Mouse (Mus musculus) kidney, adult 2 months (tissue): ENCODE measurements around the gene Spcs2.

Source experiments
- CTCF ChIP-seq: fragments of 200-500 bp; conservative IDR thresholded peaks from 2 replicates; pipeline ENCODE4 v1.5.1; 2011; ENCODE audit warnings: low read depth, mild to moderate bottlenecking, control low read depth, low read length, moderate library complexity, mixed read lengths; ENCODE audit not compliant: insufficient read depth, insufficient read length
- POLR2A ChIP-seq: fragments of 200-500 bp; IDR thresholded peaks from one replicate; pipeline ENCODE4 v1.6.1; 2011; ENCODE audit warnings: low read depth, low read length, control low read depth

DNA sequence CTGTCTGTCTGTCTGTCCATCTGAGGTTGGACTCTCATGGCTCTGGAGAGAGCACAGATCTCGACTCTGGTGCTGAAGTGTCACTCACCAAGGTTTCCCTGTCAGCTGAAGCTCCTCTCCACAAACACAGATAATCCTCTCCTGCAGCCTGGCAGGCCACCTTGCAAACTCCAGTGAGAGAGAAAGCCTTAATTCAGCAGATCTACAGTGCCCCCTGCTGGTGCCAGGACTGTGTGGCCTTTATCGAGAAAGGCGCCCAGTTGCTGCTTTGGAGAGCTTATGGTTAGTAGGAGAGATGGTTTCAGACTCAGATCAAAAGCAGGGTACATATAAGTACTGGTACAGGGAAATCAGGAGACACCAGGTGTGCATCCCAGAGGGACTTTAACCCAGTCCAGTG is 13.1 kb upstream of the Spcs2 start:
- peak; percentile 93 for TF ChIP-seq CTCF
- TF ChIP-seq POLR2A = no peak
